Mouse (Mus musculus) hematopoietic stem cell, adult 5-6 weeks (primary cell): ENCODE data around the gene Ltbp3. TPM values are rescaled to one million over a fixed set of nuclear protein-coding genes. Genes with fewer than 3 reads are reported as not detected.

Experiments used
- total RNA-seq: library from RNA; stranded (forward); fragments of 172-1452, 232-1000 nt; gene quantifications from 2 replicates; pipeline ENCODE4 v1.2.3, GENCODE M21; 2017

Ltbp3 gene
- total RNA-seq, 1 experiment from 2014 or later, result 23.5 TPM

Other genes starting within 250 kb of the Ltbp3 start
- gene 1700020D05Rik, start 237.1 kb upstream of the Ltbp3 start, total RNA-seq, result 0.69 and 2.8 TPM in 2 replicates
- gene Snx32, start 230.4 kb upstream of the Ltbp3 start, total RNA-seq, result 3.2 and 4.4 TPM in 2 replicates
- not detected in 2 replicates for gene Ovol1, start 180.3 kb upstream of the Ltbp3 start, total RNA-seq
- gene Ap5b1, start 172.9 kb upstream of the Ltbp3 start, total RNA-seq, result 6.5 and 6.8 TPM in 2 replicates
- 47.9 and 73.0 TPM in 2 replicates for gene Rnaseh2c, start 139.0 kb upstream of the Ltbp3 start, total RNA-seq
- 67.9 and 88.5 TPM in 2 replicates for gene Kat5, start 130.7 kb upstream of the Ltbp3 start, total RNA-seq
- gene Rela, start 103.4 kb upstream of the Ltbp3 start, total RNA-seq, result 44.7 and 74.6 TPM in 2 replicates
- 33.0 and 33.8 TPM in 2 replicates for gene Sipa1, start 77.2 kb upstream of the Ltbp3 start, total RNA-seq
- gene Map3k11, start 52.2 kb upstream of the Ltbp3 start, total RNA-seq, result 23.9 and 34.3 TPM in 2 replicates
- gene Pcnx3, start 52.0 kb upstream of the Ltbp3 start, total RNA-seq, result 21.0 and 21.2 TPM in 2 replicates
- gene Kcnk7, start 36.5 kb upstream of the Ltbp3 start, total RNA-seq, result 0.75 TPM in 1 of 2 replicates, not detected in the other
- gene Ehbp1l1, start 14.6 kb upstream of the Ltbp3 start, total RNA-seq, result 29.5 and 51.2 TPM in 2 replicates
- 22.8 and 27.0 TPM in 2 replicates for gene Fam89b, start 11.3 kb upstream of the Ltbp3 start, total RNA-seq
- 22.5 and 30.9 TPM in 2 replicates for gene Scyl1, start 30.5 kb downstream of the Ltbp3 start, total RNA-seq
- gene Frmd8, start 134.4 kb downstream of the Ltbp3 start, total RNA-seq, result 26.4 and 31.8 TPM in 2 replicates
- gene Slc25a45, start 136.9 kb downstream of the Ltbp3 start, total RNA-seq, result 48.1 and 60.3 TPM in 2 replicates
- 2.4 and 2.6 TPM in 2 replicates for gene Tigd3, start 153.2 kb downstream of the Ltbp3 start, total RNA-seq
- 121 and 154 TPM in 2 replicates for gene Dpf2, start 172.1 kb downstream of the Ltbp3 start, total RNA-seq
- 0.25 TPM in 1 of 2 replicates, not detected in the other for gene Cdc42ep2, start 183.9 kb downstream of the Ltbp3 start, total RNA-seq
- gene Pola2, start 223.3 kb downstream of the Ltbp3 start, total RNA-seq, result 39.6 and 68.5 TPM in 2 replicates
- not detected in 2 replicates for gene Slc22a20, start 245.2 kb downstream of the Ltbp3 start, total RNA-seq